Mouse (Mus musculus) C2C12 (cell line): ENCODE measurements at regions not wholly inside any gene's neighbourhood (a gene's known extent, or its start where the extent isn't known, plus 50 kb on each side); places are given as distances from the start of the nearest gene placed in this dataset.

Experiments
- CEBPB ChIP-seq: IDR thresholded peaks from one replicate; pipeline ENCODE4 v1.6.1; 2011; ENCODE audit warnings: low read depth, mild to moderate bottlenecking, control low read depth, moderate library complexity
- CTCF ChIP-seq: IDR thresholded peaks from one replicate; pipeline ENCODE4 v1.5.1; 2011; ENCODE audit not compliant: control insufficient read depth, insufficient read depth, insufficient read length
- FOSL1 ChIP-seq: IDR thresholded peaks from one replicate; pipeline ENCODE4 v1.8.0; 2011; ENCODE audit warnings: mild to moderate bottlenecking, low read length; ENCODE audit not compliant: poor library complexity, insufficient read depth, severe bottlenecking
- MAX ChIP-seq: IDR thresholded peaks from one replicate; pipeline ENCODE4 v1.6.1; 2011; ENCODE audit warnings: mild to moderate bottlenecking, control low read depth
- MYOD1 ChIP-seq: IDR thresholded peaks from one replicate; pipeline ENCODE4 v1.6.1; 2011; ENCODE audit warnings: low read depth; ENCODE audit not compliant: control insufficient read depth, insufficient read length
- MYOG ChIP-seq: IDR thresholded peaks from one replicate; pipeline ENCODE4 v1.6.1; 2011; ENCODE audit not compliant: control insufficient read depth, insufficient read length; ENCODE audit errors: extremely low read depth
- USF1 ChIP-seq: IDR thresholded peaks from one replicate; pipeline ENCODE4 v1.6.1; 2011; ENCODE audit warnings: low read depth, mild to moderate bottlenecking, control low read depth, moderate library complexity

GRCm38 (mm10) chr5:150878805-150879204 is 73.6 kb upstream of the Kl start:
- TF ChIP-seq MAX: no peak
- no peak for TF ChIP-seq CTCF
- no peak for TF ChIP-seq FOSL1
- TF ChIP-seq USF1: no peak
- TF ChIP-seq MYOD1: no peak
- no peak for TF ChIP-seq MYOG
- no peak for TF ChIP-seq CEBPB
